Mouse (Mus musculus): ENCODE results near the gene Gm20914. TPM values are rescaled to one million over a fixed set of nuclear protein-coding genes. Genes with fewer than 3 reads are reported as not detected.
"Not testable (repeated sequence)": the region's sequence is repeated elsewhere in the genome, so short reads cannot be mapped to it uniquely, and the experiment has no call there.

Gene Gm20914
- polyA plus RNA-seq (2014; fragmentation: Nextera tagmentation; extraction: Ambion mirVana): not detected in 2 replicates

DNA sequence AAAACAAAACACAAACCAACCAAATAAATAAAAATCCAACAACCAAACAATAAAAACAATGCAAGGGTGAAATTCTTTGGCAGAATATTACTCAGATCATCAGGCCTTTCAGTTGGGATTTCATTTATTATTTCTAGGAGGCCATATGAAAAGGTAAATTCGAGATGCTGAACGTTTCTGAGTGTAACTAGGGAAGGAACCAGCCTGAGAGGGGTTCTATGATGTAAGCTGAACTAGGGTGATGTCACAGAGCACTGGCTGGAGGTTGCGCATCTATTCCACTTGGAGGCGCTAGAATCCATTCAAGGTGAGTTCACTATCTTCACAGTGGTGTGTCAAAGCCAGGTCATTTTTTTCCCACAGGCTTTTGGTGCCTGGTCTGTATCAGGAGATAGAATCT is at the start of gene Gm20914:
TSS of gene Gm20914 (plus strand) at position 301 of the 400 bp plus-strand sequence.
- H3K4me3 ChIP-seq (ENCODE audit: low read depth, low read length); H3K9ac ChIP-seq; H3K27me3 ChIP-seq (ENCODE audit: insufficient read depth, low read length); H3K36me3 ChIP-seq (ENCODE audit: insufficient read depth); H3K4me2 ChIP-seq; H3K9me3 ChIP-seq (ENCODE audit: low read depth, low read length); DNase-seq; ATAC-seq (ENCODE audit: insufficient read depth); H3K27ac ChIP-seq (ENCODE audit: low read depth); H3K4me1 ChIP-seq (ENCODE audit: insufficient read depth): not testable (repeated sequence)
- WGBS: no CpG with 5 or more reads among the region's 4 CpGs

Other genes with a start within 250 kb of the Gm20914 start
- not detected in 2 replicates for gene Gm21854, start 69.0 kb upstream of the Gm20914 start, polyA plus RNA-seq (2014; fragmentation: Nextera tagmentation; extraction: Ambion mirVana)
- gene Gm28171, start 67.4 kb downstream of the Gm20914 start, polyA plus RNA-seq (2014; fragmentation: Nextera tagmentation; extraction: Ambion mirVana): not detected in 2 replicates
- not detected in 2 replicates for gene Gm21778, start 216.5 kb downstream of the Gm20914 start, polyA plus RNA-seq (2014; fragmentation: Nextera tagmentation; extraction: Ambion mirVana)

Data from lung, embryonic 14.5 days (tissue).